Comparison of ENCODE assay signal across 8 mouse cellular contexts in the genomic region with DNA sequence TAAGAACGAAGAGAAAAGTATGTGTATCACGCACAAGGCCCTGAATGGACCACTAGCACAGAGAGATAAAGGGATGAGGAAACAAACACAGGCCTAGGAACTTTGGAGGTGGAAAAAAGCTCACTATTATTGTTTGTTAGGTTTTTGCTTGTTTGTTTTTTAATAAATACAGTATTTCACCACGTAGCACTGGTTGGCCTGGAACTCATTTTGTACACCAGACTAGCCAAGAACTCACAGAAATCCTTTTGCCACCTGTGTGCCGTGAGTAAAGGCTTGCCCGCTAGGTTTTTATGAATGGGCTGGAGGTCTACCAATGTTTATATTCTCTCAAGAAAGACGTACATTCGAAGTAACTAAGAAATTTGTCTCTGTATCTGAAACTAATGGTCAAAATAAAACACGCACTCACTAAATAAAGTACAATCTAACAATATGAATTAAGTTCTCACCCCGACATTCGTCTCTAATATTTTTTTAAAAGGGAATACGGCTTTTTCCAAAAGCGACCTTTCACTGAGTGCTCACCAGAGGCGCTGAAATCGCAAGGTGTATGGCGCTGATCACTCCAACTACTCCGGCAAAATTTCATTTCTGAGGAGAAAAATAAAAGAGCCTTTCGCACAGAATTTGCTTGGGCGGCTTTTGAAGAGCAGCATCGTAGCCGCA. TPM values are rescaled to one million over a fixed set of nuclear protein-coding genes. Genes with fewer than 3 reads are reported as not detected.
DNase-seq lines count a peak whose midpoint lies in the region; ATAC-seq and TF ChIP-seq lines count a peak whose summit lies in the region.

No protein-coding gene starts in this region.

- H3K27me3 ChIP-seq in kidney, adult 2 months (replicated peaks; ENCODE audit: control insufficient read depth, insufficient read depth, low read length), result no peaks in the 10 kb centered on the region
- no peaks in the 10 kb centered on the region for H3K27me3 ChIP-seq in Patski
- H3K27me3 ChIP-seq in hindbrain, embryonic 12.5 days, result no peaks in the 10 kb centered on the region
- H3K27me3 ChIP-seq in midbrain, embryonic 14.5 days (ENCODE audit: control insufficient read depth, insufficient read depth, low read length), result no peaks in the 10 kb centered on the region

- peak; percentile 9 for ATAC-seq in Patski
- ATAC-seq in hindbrain, embryonic 12.5 days (ENCODE audit: low FRiP score), result no peak
- ATAC-seq in midbrain, embryonic 14.5 days (ENCODE audit: low FRiP score, low TSS enrichment), result no peak

- H3K9me3 ChIP-seq in hindbrain, embryonic 12.5 days (replicated peaks), result no peaks in the 10 kb centered on the region
- H3K9me3 ChIP-seq in midbrain, embryonic 14.5 days (ENCODE audit: control insufficient read depth, low read length), result no peaks in the 10 kb centered on the region

- no peak for TF ChIP-seq POLR2A in kidney, adult 2 months (IDR thresholded peaks at IDR 0.05; ENCODE audit: low read depth, low read length)

- H3K27ac ChIP-seq in kidney, adult 2 months (ENCODE audit: insufficient read depth, low read depth, low read length), result peak overlapping the region; percentile 93
- peak overlapping the region; percentile 97 for H3K27ac ChIP-seq in hindbrain, embryonic 12.5 days
- H3K27ac ChIP-seq in midbrain, embryonic 14.5 days (replicated peaks; ENCODE audit: low read depth, low read length), result peak overlapping the region; percentile 92

- peak overlapping the region; percentile 81 for H3K4me2 ChIP-seq in hindbrain, embryonic 12.5 days (replicated peaks)
- peak overlapping the region; percentile 82 for H3K4me2 ChIP-seq in midbrain, embryonic 14.5 days (ENCODE audit: low read length)

- 6% methylated on average over 20 of the region's 20 CpGs for WGBS in kidney, adult 2 months
- 15% methylated on average over 20 of the region's 20 CpGs for WGBS in hindbrain, embryonic 12.5 days
- 13% methylated on average over 20 of the region's 20 CpGs for WGBS in midbrain, embryonic 14.5 days

- intact Hi-C loops in left cerebral cortex, postnatal 10 days (cut with DNase I), result loop anchor here (10.0 kb wide), 1 partner anchor 93 kb away; the partner anchor contains the start of gene Zfp846

- in situ Hi-C loops in Patski (cut with MboI; ENCODE audit: low pct_unique_long_range_greater_than_20kb), result no loop called here

- peaks cover 18% of the 10 kb centered on the region for H3K4me1 ChIP-seq in kidney, adult 2 months (ENCODE audit: control insufficient read depth, insufficient read depth, low read length)
- H3K4me1 ChIP-seq in hindbrain, embryonic 12.5 days, result peaks cover 28% of the 10 kb centered on the region
- peaks cover 26% of the 10 kb centered on the region for H3K4me1 ChIP-seq in midbrain, embryonic 14.5 days (ENCODE audit: control insufficient read depth, insufficient read depth, low read length)

- H3K4me3 ChIP-seq in kidney, adult 2 months (ENCODE audit: insufficient read depth, low read depth, low read length), result peak overlapping the region; percentile 93
- H3K4me3 ChIP-seq in hindbrain, embryonic 12.5 days, result peak overlapping the region; percentile 88
- H3K4me3 ChIP-seq in midbrain, embryonic 14.5 days (replicated peaks; ENCODE audit: low read depth, low read length), result peak overlapping the region; percentile 86

- H3K36me3 ChIP-seq in kidney, adult 2 months (ENCODE audit: control insufficient read depth, insufficient read depth, low read length), result no peaks in the 10 kb centered on the region
- H3K36me3 ChIP-seq in hindbrain, embryonic 12.5 days, result peaks cover 14% of the 10 kb centered on the region
- peaks cover 28% of the 10 kb centered on the region for H3K36me3 ChIP-seq in midbrain, embryonic 14.5 days (ENCODE audit: control insufficient read depth, insufficient read depth, low read length)

- POLR2A ChIA-PET in Patski (lab: Charles Lee), result interaction anchor here (1.4 kb wide), 1 partner anchor 18 kb away, joined by 3 read pairs; no protein-coding TSS in a partner anchor

- TF ChIP-seq CTCF in kidney, adult 2 months (conservative IDR thresholded peaks at IDR 0.05; ENCODE audit: insufficient read depth, insufficient read length, low read depth, low read length), result no peak
- no peak for TF ChIP-seq CTCF in Patski (IDR thresholded peaks at IDR 0.05)

- peak overlapping the region; percentile 89 for H3K9ac ChIP-seq in hindbrain, embryonic 12.5 days
- peak overlapping the region; percentile 72 for H3K9ac ChIP-seq in midbrain, embryonic 14.5 days (replicated peaks; ENCODE audit: low read length)

- DNase-seq in kidney, adult 2 months, result no peak
- no peak for DNase-seq in kidney, adult 8-10 months
- no peak for DNase-seq in Patski (ENCODE audit: low read depth, low spot score)
- peak; percentile 11 for DNase-seq in midbrain, embryonic 14.5 days
- no peak for DNase-seq in right cerebral cortex, postnatal 14 days
- DNase-seq in thymus, postnatal 36 days, result no peak
- DNase-seq in left cerebral cortex, postnatal 10 days (ENCODE audit: extremely low spot score in 1 of 2, low spot score in 2 of 2), result no peak

- CTCF ChIA-PET in Patski (lab: Charles Lee), result interaction anchor here (1.4 to 2.5 kb wide), 4 partner anchors 12 to 29 kb away, joined by 3 to 6 read pairs (median 4); no protein-coding TSS in a partner anchor

RNA-seq across cellular contexts. Expression of gene Zfp426, which starts 0.6 kb away (rescaled TPM):
- polyA plus RNA-seq in kidney, adult 2 months (2012; rRNA removed), result 4.6 and 5.6 TPM in 2 replicates
- 24.4 TPM for polyA plus RNA-seq in Patski (2021)
- 29.7 and 30.6 TPM in 2 replicates for polyA plus RNA-seq in hindbrain, embryonic 12.5 days (2016; fragmentation: Nextera tagmentation; extraction: Ambion mirVana)
- polyA plus RNA-seq in midbrain, embryonic 14.5 days (2014; fragmentation: Nextera tagmentation; extraction: Ambion mirVana), result 30.1 and 39.5 TPM in 2 replicates
- total RNA-seq in left cerebral cortex, postnatal 10 days (2021), result 10 to 100 TPM; 30.0 to 33.5 TPM

RNA-seq across cellular contexts. Expression of gene Zfp266, which starts 29.2 kb away (rescaled TPM):
- 4.7 and 6.6 TPM in 2 replicates for polyA plus RNA-seq in kidney, adult 2 months (2012; rRNA removed)
- 51.8 TPM for polyA plus RNA-seq in Patski (2021)
- 151 and 155 TPM in 2 replicates for polyA plus RNA-seq in hindbrain, embryonic 12.5 days (2016; fragmentation: Nextera tagmentation; extraction: Ambion mirVana)
- polyA plus RNA-seq in midbrain, embryonic 14.5 days (2014; fragmentation: Nextera tagmentation; extraction: Ambion mirVana), result 98.2 and 123 TPM in 2 replicates
- 10 to 100 TPM; 54.4 to 56.7 TPM for total RNA-seq in left cerebral cortex, postnatal 10 days (2021)

RNA-seq across cellular contexts. Expression of gene Zfp26, which starts 32.0 kb away (rescaled TPM):
- polyA plus RNA-seq in kidney, adult 2 months (2012; rRNA removed), result 1.5 and 2.2 TPM in 2 replicates
- 15.6 TPM for polyA plus RNA-seq in Patski (2021)
- polyA plus RNA-seq in hindbrain, embryonic 12.5 days (2016; fragmentation: Nextera tagmentation; extraction: Ambion mirVana), result 31.2 and 33.6 TPM in 2 replicates
- polyA plus RNA-seq in midbrain, embryonic 14.5 days (2014; fragmentation: Nextera tagmentation; extraction: Ambion mirVana), result 25.3 and 31.0 TPM in 2 replicates
- 10 to 100 TPM; 30.9 to 31.5 TPM for total RNA-seq in left cerebral cortex, postnatal 10 days (2021)
